Mouse (Mus musculus) liver, embryonic 11.5 days (tissue): ENCODE data around the gene Pygo1. TPM values are rescaled to one million over a fixed set of nuclear protein-coding genes. Genes with fewer than 3 reads are reported as not detected.

Experiments
- ATAC-seq: fragments of 200-750 bp; cut with Nextera tagmentation; replicated peaks from 2 replicates; pipeline ENCODE4 v1.8.0; 2017; ENCODE audit warnings: moderate number of reproducible peaks, mild to moderate bottlenecking, moderate TSS enrichment, moderate library complexity; ENCODE audit not compliant: low FRiP score
- DNase-seq: peaks from one replicate; pipeline ENCODE4 v3.0.0-alpha.2; 2017; ENCODE audit warnings: low spot score
- H3K27ac ChIP-seq: fragments of 300-500 bp; sonication (generic); 2 replicates; pipeline ENCODE4 v1.5.1; 2014; ENCODE audit warnings: mild to moderate bottlenecking, low read depth, low read length, control low read depth
- H3K27me3 ChIP-seq: fragments of 300-500 bp; sonication (generic); replicated peaks from 2 replicates; pipeline ENCODE4 v1.6.1; 2014; ENCODE audit warnings: low read length, mixed read lengths; ENCODE audit not compliant: control insufficient read depth, insufficient read depth
- H3K36me3 ChIP-seq: fragments of 300-500 bp; sonication (generic); 2 replicates; pipeline ENCODE4 v1.6.1; 2014; ENCODE audit warnings: mild to moderate bottlenecking, low read length, moderate library complexity, mixed read lengths; ENCODE audit not compliant: control insufficient read depth, insufficient read depth
- H3K4me1 ChIP-seq: fragments of 300-500 bp; sonication (generic); replicated peaks from 2 replicates; pipeline ENCODE4 v1.6.1; 2014; ENCODE audit warnings: low read length, mixed read lengths; ENCODE audit not compliant: control insufficient read depth, insufficient read depth
- H3K4me2 ChIP-seq: fragments of 300-500 bp; sonication (generic); 2 replicates; pipeline ENCODE4 v1.6.1; 2014; ENCODE audit warnings: mild to moderate bottlenecking, control low read depth, moderate library complexity
- H3K4me3 ChIP-seq: fragments of 300-500 bp; sonication (generic); 2 replicates; pipeline ENCODE4 v1.5.1; 2014; ENCODE audit warnings: low read depth, low read length, control low read depth
- H3K9ac ChIP-seq: fragments of 300-500 bp; sonication (generic); 2 replicates; pipeline ENCODE4 v1.6.1; 2014; ENCODE audit warnings: low read depth, low read length, control low read depth
- H3K9me3 ChIP-seq: fragments of 300-500 bp; sonication (generic); 2 replicates; pipeline ENCODE4 v1.6.1; 2016; ENCODE audit warnings: low read length, inconsistent platforms, mixed read lengths; ENCODE audit not compliant: control insufficient read depth
- WGBS: fragments of 180-500 bp; shearing (Covaris S2); extraction: QIAGEN DNeasy Blood & Tissue Kit; methylation state at CpG from one replicate; pipeline ENCODE4 v1.1.7; 2014; 5-methylcytosine and 5-hydroxymethylcytosine counted together
- polyA plus RNA-seq: library from polyadenylated mRNA; unstranded; fragments of >200 nt; fragmentation: Nextera tagmentation; extraction: Ambion mirVana; gene quantifications from 2 replicates; pipeline ENCODE4 v1.2.1, GENCODE M21; 2014

Pygo1 gene
- polyA plus RNA-seq, 1 experiment from 2014 or later: 1.7 TPM

GRCm38 (mm10) chr9:72991420-72991819 is 66.0 kb downstream of the Pygo1 start:
- Histone ChIP-seq H3K9me3 (no peaks in the 10 kb centered on the region), H3K9ac (no peak overlapping the region), H3K27ac (no peak overlapping the region), H3K4me2 (no peak overlapping the region), H3K36me3 (no peaks in the 10 kb centered on the region), H3K4me1 (no peaks in the 10 kb centered on the region), H3K27me3 (no peaks in the 10 kb centered on the region), H3K4me3 (no peak overlapping the region)
- 86% methylated on average over 2 of the region's 2 CpGs for WGBS
- ATAC-seq: no peak
- DNase-seq: no peak

- 85% methylated on average over 5 of the region's 5 CpGs for WGBS
- ATAC-seq (no peak), DNase-seq (no peak)
- Histone ChIP-seq H3K4me3 (no peak overlapping the region), H3K9me3 (no peaks in the 10 kb centered on the region), H3K27ac (no peak overlapping the region), H3K9ac (no peak overlapping the region), H3K27me3 (no peaks in the 10 kb centered on the region), H3K4me2 (no peak overlapping the region), H3K4me1 (no peaks in the 10 kb centered on the region), H3K36me3 (no peaks in the 10 kb centered on the region)
These were observed 67.1 kb downstream of the Pygo1 start for GRCm38 (mm10) chr9:72992576-72992975.

GRCm38 (mm10) chr9:72996167-72996566 is 70.7 kb downstream of the Pygo1 start:
- DNase-seq (no peak), ATAC-seq (no peak)
- Histone ChIP-seq H3K9ac (no peak overlapping the region), H3K4me2 (no peak overlapping the region), H3K9me3 (no peaks in the 10 kb centered on the region), H3K4me1 (no peaks in the 10 kb centered on the region), H3K27ac (no peak overlapping the region), H3K4me3 (no peak overlapping the region), H3K36me3 (no peaks in the 10 kb centered on the region), H3K27me3 (no peaks in the 10 kb centered on the region)

DNA sequence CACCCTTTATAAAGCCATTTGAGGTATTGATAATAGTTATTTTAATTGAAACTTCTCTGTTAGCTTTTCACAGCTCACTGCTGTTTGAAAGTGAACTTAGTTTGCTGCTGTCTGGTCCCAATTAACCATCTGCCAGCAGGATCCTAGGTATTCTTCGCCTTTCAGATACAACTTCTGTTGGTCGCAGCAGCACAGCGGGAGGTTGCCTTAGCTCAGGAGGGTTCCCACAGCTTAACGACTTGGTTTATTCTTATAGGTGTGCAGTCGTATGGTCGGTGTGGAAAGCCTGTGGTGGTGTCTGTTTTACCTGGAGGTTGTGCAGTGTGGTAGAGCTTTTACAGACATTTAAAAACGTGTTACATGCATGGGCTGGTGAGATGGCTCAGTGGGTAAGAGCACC is 71.4 kb downstream of the Pygo1 start:
- DNase-seq (no peak), ATAC-seq (no peak)
- Histone ChIP-seq H3K4me3 (no peak overlapping the region), H3K4me1 (no peaks in the 10 kb centered on the region), H3K4me2 (no peak overlapping the region), H3K27me3 (no peaks in the 10 kb centered on the region), H3K36me3 (no peaks in the 10 kb centered on the region), H3K9ac (no peak overlapping the region), H3K27ac (no peak overlapping the region), H3K9me3 (no peaks in the 10 kb centered on the region)
- 66% methylated on average over 7 of the region's 7 CpGs for WGBS

GRCm38 (mm10) chr9:73000487-73000886 is 75.0 kb downstream of the Pygo1 start:
- no peaks in the 10 kb centered on the region for H3K4me1 ChIP-seq
- no peak overlapping the region for H3K4me3 ChIP-seq
- H3K27ac ChIP-seq: no peak overlapping the region
- WGBS: 66% methylated on average over 2 of the region's 2 CpGs
- no peaks in the 10 kb centered on the region for H3K9me3 ChIP-seq
- H3K4me2 ChIP-seq: no peak overlapping the region
- no peaks in the 10 kb centered on the region for H3K27me3 ChIP-seq
- DNase-seq (no peak), ATAC-seq (no peak)
- no peaks in the 10 kb centered on the region for H3K36me3 ChIP-seq
- no peak overlapping the region for H3K9ac ChIP-seq

DNA sequence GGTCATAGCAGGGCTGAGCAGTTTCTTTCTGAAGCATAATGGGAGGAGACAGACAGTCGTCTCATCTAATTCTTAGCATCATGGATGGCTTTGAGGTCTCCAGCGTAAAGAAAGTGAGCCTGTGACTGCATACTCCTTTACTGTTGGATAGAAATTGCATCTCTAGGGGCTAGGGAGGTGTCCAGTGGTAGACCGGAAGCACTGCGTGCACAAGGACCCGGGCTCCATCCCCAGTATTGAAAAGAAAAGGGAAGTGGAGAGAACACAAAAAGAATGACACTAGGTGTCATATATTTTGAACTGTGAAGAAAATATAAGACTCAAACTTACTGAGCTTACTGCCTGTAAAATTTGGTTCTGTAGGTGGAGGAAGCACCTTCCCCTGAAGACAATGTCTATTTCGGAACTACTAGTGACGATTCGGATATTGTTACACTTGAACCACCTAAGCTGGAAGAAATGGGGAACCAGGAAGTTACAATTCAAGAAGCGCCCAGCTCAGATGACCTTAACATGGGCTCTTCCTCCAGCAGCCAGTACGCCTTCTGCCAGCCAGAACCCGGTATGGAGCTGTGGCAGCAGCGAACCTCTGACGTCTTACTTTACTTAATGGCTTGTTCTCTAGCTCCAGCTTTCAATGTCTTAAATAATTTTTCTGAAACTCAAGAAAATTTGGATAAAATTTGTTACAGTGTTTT is 76.0 kb downstream of the Pygo1 start:
- WGBS: 74% methylated on average over 13 of the region's 13 CpGs
- Histone ChIP-seq H3K4me1 (no peaks in the 10 kb centered on the region), H3K4me2 (no peak overlapping the region), H3K4me3 (no peak overlapping the region), H3K9me3 (no peaks in the 10 kb centered on the region), H3K27ac (no peak overlapping the region), H3K9ac (no peak overlapping the region), H3K27me3 (no peaks in the 10 kb centered on the region), H3K36me3 (0 out of 2 replicates have a peak, but pooled peaks cover 4% of the 10 kb centered on the region)
- ATAC-seq: no peak
- DNase-seq: no peak

Other genes with a start within 250 kb of the Pygo1 start
- gene Prtg, start 118.8 kb upstream of the Pygo1 start, polyA plus RNA-seq: 1.7 TPM in 2 replicates
- gene Dyx1c1, start 33.1 kb downstream of the Pygo1 start, polyA plus RNA-seq: 0.70 and 0.77 TPM in 2 replicates
- gene Gm44503, start 33.2 kb downstream of the Pygo1 start, polyA plus RNA-seq: not detected in 2 replicates
- gene Ccpg1os, start 59.7 kb downstream of the Pygo1 start, polyA plus RNA-seq: 6.9 and 7.3 TPM in 2 replicates
- 14.8 and 18.9 TPM in 2 replicates for gene Ccpg1, start 59.8 kb downstream of the Pygo1 start, polyA plus RNA-seq
- gene Pigb, start 114.7 kb downstream of the Pygo1 start, polyA plus RNA-seq: 17.1 and 21.0 TPM in 2 replicates
- 3.0 and 3.5 TPM in 2 replicates for gene Rab27a, start 119.2 kb downstream of the Pygo1 start, polyA plus RNA-seq
- gene Khdc3, start 176.2 kb downstream of the Pygo1 start, polyA plus RNA-seq: not detected in 2 replicates
- not detected in 2 replicates for gene Gm20509, start 176.8 kb downstream of the Pygo1 start, polyA plus RNA-seq
- gene Rsl24d1, start 187.8 kb downstream of the Pygo1 start, polyA plus RNA-seq: 156 and 157 TPM in 2 replicates